Mouse (Mus musculus): Measurements from ENCODE around the gene Lrch1. TPM values are rescaled to one million over a fixed set of nuclear protein-coding genes. Genes with fewer than 3 reads are reported as not detected.

Lrch1 gene
- polyA plus RNA-seq, 1 experiment from 2014 or later: 14.8 TPM

GRCm38 (mm10) chr14:74848224-74848623, 99.5 kb downstream of the Lrch1 start:
- Histone ChIP-seq H3K27ac (peak overlapping the region; percentile 72; the same call in 1 of the 2 replicates), H3K4me1 (replicated peaks) (peaks cover 47% of the 10 kb centered on the region), H3K4me2 (no peak overlapping the region), H3K27me3 (no peaks in the 10 kb centered on the region), H3K9ac (replicated peaks) (no peak overlapping the region), H3K9me3 (no peaks in the 10 kb centered on the region), H3K4me3 (replicated peaks) (no peak overlapping the region), H3K36me3 (no peaks in the 10 kb centered on the region)
- ATAC-seq (ENCODE audit: insufficient number of reproducible peaks, insufficient read depth, low FRiP score, low TSS enrichment, low read depth): no peak
- WGBS: 95% methylated on average over 5 of the region's 5 CpGs

GRCm38 (mm10) chr14:74847311-74848133, 100.2 kb downstream of the Lrch1 start:
- WGBS: 45% methylated on average over 14 of the region's 14 CpGs
- ATAC-seq (ENCODE audit: insufficient number of reproducible peaks, insufficient read depth, low FRiP score, low TSS enrichment, low read depth): no peak
- peak overlapping the region; percentile 72 for H3K27ac ChIP-seq

GRCm38 (mm10) chr14:74846668-74847067, 101.0 kb downstream of the Lrch1 start:
- no peaks in the 10 kb centered on the region for H3K36me3 ChIP-seq
- H3K4me2 ChIP-seq: no peak overlapping the region
- no peaks in the 10 kb centered on the region for H3K27me3 ChIP-seq
- peaks cover 32% of the 10 kb centered on the region for H3K4me1 ChIP-seq (replicated peaks)
- no peaks in the 10 kb centered on the region for H3K9me3 ChIP-seq
- H3K4me3 ChIP-seq (replicated peaks): no peak overlapping the region
- peak overlapping the region; percentile 72 for H3K27ac ChIP-seq
- peak; percentile 27; the same call in 1 of the 2 replicates for ATAC-seq (ENCODE audit: insufficient number of reproducible peaks, insufficient read depth, low FRiP score, low TSS enrichment, low read depth)
- WGBS: 11% methylated on average over 5 of the region's 5 CpGs
- H3K9ac ChIP-seq (replicated peaks): no peak overlapping the region

More at GRCm38 (mm10) chr14:74847311-74848133, 100.2 kb downstream of the Lrch1 start:
- peaks cover 40% of the 10 kb centered on the region for H3K4me1 ChIP-seq (replicated peaks)
- H3K27me3 ChIP-seq: no peaks in the 10 kb centered on the region
- peak overlapping the region; percentile 21 for H3K4me2 ChIP-seq
- H3K9ac ChIP-seq (replicated peaks): no peak overlapping the region
- no peaks in the 10 kb centered on the region for H3K9me3 ChIP-seq
- H3K4me3 ChIP-seq (replicated peaks): no peak overlapping the region
- H3K36me3 ChIP-seq: no peaks in the 10 kb centered on the region

GRCm38 (mm10) chr14:74845661-74846274, 101.9 kb downstream of the Lrch1 start:
- no peaks in the 10 kb centered on the region for H3K9me3 ChIP-seq
- H3K4me1 ChIP-seq (replicated peaks): peaks cover 40% of the 10 kb centered on the region
- no peaks in the 10 kb centered on the region for H3K27me3 ChIP-seq
- H3K9ac ChIP-seq (replicated peaks): no peak overlapping the region
- H3K27ac ChIP-seq: peak overlapping the region; percentile 64
- H3K4me2 ChIP-seq: no peak overlapping the region
- no peak overlapping the region for H3K4me3 ChIP-seq (replicated peaks)
- 0 out of 2 replicates have a peak, but pooled peaks have one; percentile 21 for ATAC-seq (ENCODE audit: insufficient number of reproducible peaks, insufficient read depth, low FRiP score, low TSS enrichment, low read depth)
- H3K36me3 ChIP-seq: no peaks in the 10 kb centered on the region
- WGBS: 24% methylated on average over 2 of the region's 2 CpGs

- H3K27ac ChIP-seq: no peak overlapping the region; the same call in 1 of the 2 replicates
- no peak overlapping the region for H3K9ac ChIP-seq (replicated peaks)
- H3K4me3 ChIP-seq (replicated peaks): no peak overlapping the region
- H3K4me2 ChIP-seq: no peak overlapping the region
- H3K36me3 ChIP-seq: no peaks in the 10 kb centered on the region
- H3K9me3 ChIP-seq: no peaks in the 10 kb centered on the region
- peaks cover 38% of the 10 kb centered on the region for H3K4me1 ChIP-seq (replicated peaks)
- no peak for ATAC-seq (ENCODE audit: insufficient number of reproducible peaks, insufficient read depth, low FRiP score, low TSS enrichment, low read depth)
- WGBS: 83% methylated on average over 2 of the region's 2 CpGs
- H3K27me3 ChIP-seq: no peaks in the 10 kb centered on the region
Measured at GRCm38 (mm10) chr14:74841708-74842107, 106.0 kb downstream of the Lrch1 start.

- Histone ChIP-seq H3K27me3 (no peaks in the 10 kb centered on the region), H3K36me3 (no peaks in the 10 kb centered on the region), H3K4me3 (replicated peaks) (no peak overlapping the region), H3K27ac (peak overlapping the region; percentile 41; the same call in 1 of the 2 replicates), H3K4me2 (no peak overlapping the region), H3K9me3 (no peaks in the 10 kb centered on the region), H3K4me1 (replicated peaks) (peaks cover 34% of the 10 kb centered on the region), H3K9ac (replicated peaks) (no peak overlapping the region)
- no peak for ATAC-seq (ENCODE audit: insufficient number of reproducible peaks, insufficient read depth, low FRiP score, low TSS enrichment, low read depth)
- WGBS: 66% methylated on average over 3 of the region's 3 CpGs
Measured at GRCm38 (mm10) chr14:74841297-74841696, 106.4 kb downstream of the Lrch1 start.

- H3K4me2 ChIP-seq: no peak overlapping the region
- H3K27ac ChIP-seq: peak overlapping the region; percentile 41; the same call in 1 of the 2 replicates
- H3K4me1 ChIP-seq (replicated peaks): peaks cover 29% of the 10 kb centered on the region
- H3K27me3 ChIP-seq: no peaks in the 10 kb centered on the region
- no peak overlapping the region for H3K4me3 ChIP-seq (replicated peaks)
- H3K9me3 ChIP-seq: no peaks in the 10 kb centered on the region
- H3K9ac ChIP-seq (replicated peaks): no peak overlapping the region
- ATAC-seq (ENCODE audit: insufficient number of reproducible peaks, insufficient read depth, low FRiP score, low TSS enrichment, low read depth): peak; percentile 80
- WGBS: 9% methylated on average over 3 of the region's 3 CpGs
- H3K36me3 ChIP-seq: no peaks in the 10 kb centered on the region
Measured at GRCm38 (mm10) chr14:74840820-74841219, 106.9 kb downstream of the Lrch1 start.

GRCm38 (mm10) chr14:74840328-74840727, 107.3 kb downstream of the Lrch1 start:
- no peaks in the 10 kb centered on the region for H3K36me3 ChIP-seq
- H3K9ac ChIP-seq (replicated peaks): no peak overlapping the region
- 50% methylated on average over 2 of the region's 2 CpGs for WGBS
- no peak overlapping the region for H3K4me2 ChIP-seq
- H3K4me1 ChIP-seq (replicated peaks): peaks cover 25% of the 10 kb centered on the region
- no peaks in the 10 kb centered on the region for H3K27me3 ChIP-seq
- H3K9me3 ChIP-seq: no peaks in the 10 kb centered on the region
- ATAC-seq (ENCODE audit: insufficient number of reproducible peaks, insufficient read depth, low FRiP score, low TSS enrichment, low read depth): no peak
- H3K27ac ChIP-seq: peak overlapping the region; percentile 41; the same call in 1 of the 2 replicates
- H3K4me3 ChIP-seq (replicated peaks): no peak overlapping the region

- peaks cover 25% of the 10 kb centered on the region for H3K4me1 ChIP-seq (replicated peaks)
- ATAC-seq (ENCODE audit: insufficient number of reproducible peaks, insufficient read depth, low FRiP score, low TSS enrichment, low read depth): no peak
- H3K27ac ChIP-seq: no peak overlapping the region
- no peak overlapping the region for H3K4me2 ChIP-seq
- WGBS: 89% methylated on average over 7 of the region's 7 CpGs
- no peak overlapping the region for H3K9ac ChIP-seq (replicated peaks)
- H3K27me3 ChIP-seq: no peaks in the 10 kb centered on the region
- no peaks in the 10 kb centered on the region for H3K9me3 ChIP-seq
- no peaks in the 10 kb centered on the region for H3K36me3 ChIP-seq
- no peak overlapping the region for H3K4me3 ChIP-seq (replicated peaks)
Measured at GRCm38 (mm10) chr14:74838816-74839215, 108.9 kb downstream of the Lrch1 start.

GRCm38 (mm10) chr14:74835010-74835409, 112.7 kb downstream of the Lrch1 start:
- Histone ChIP-seq H3K36me3 (no peaks in the 10 kb centered on the region), H3K4me1 (replicated peaks) (peaks cover 14% of the 10 kb centered on the region), H3K4me3 (replicated peaks) (no peak overlapping the region), H3K27me3 (no peaks in the 10 kb centered on the region), H3K4me2 (no peak overlapping the region), H3K9ac (replicated peaks) (no peak overlapping the region), H3K27ac (no peak overlapping the region), H3K9me3 (no peaks in the 10 kb centered on the region)
- ATAC-seq (ENCODE audit: insufficient number of reproducible peaks, insufficient read depth, low FRiP score, low TSS enrichment, low read depth): no peak
- 81% methylated on average over 1 of the region's 1 CpGs for WGBS

- no peaks in the 10 kb centered on the region for H3K9me3 ChIP-seq
- H3K27ac ChIP-seq: no peak overlapping the region
- 94% methylated on average over 1 of the region's 1 CpGs for WGBS
- no peaks in the 10 kb centered on the region for H3K36me3 ChIP-seq
- no peak overlapping the region for H3K9ac ChIP-seq (replicated peaks)
- no peaks in the 10 kb centered on the region for H3K27me3 ChIP-seq
- H3K4me3 ChIP-seq (replicated peaks): no peak overlapping the region
- H3K4me2 ChIP-seq: no peak overlapping the region
- no peak for ATAC-seq (ENCODE audit: insufficient number of reproducible peaks, insufficient read depth, low FRiP score, low TSS enrichment, low read depth)
- peaks cover 7% of the 10 kb centered on the region for H3K4me1 ChIP-seq (replicated peaks)
Measured at GRCm38 (mm10) chr14:74834215-74834614, 113.5 kb downstream of the Lrch1 start.

Data from limb, embryonic 12.5 days (tissue).